Mouse (Mus musculus): Measurements from ENCODE around the gene Bank1.
A peak's percentile ranks its signal among the peaks of the same experiment; 100 is the strongest.

The Bank1 gene

GRCm38 (mm10) chr3:136106452-136106851 is 219.4 kb downstream of the Bank1 start:
- DNase-seq (ENCODE audit: low read depth, low spot score): no peak

DNA sequence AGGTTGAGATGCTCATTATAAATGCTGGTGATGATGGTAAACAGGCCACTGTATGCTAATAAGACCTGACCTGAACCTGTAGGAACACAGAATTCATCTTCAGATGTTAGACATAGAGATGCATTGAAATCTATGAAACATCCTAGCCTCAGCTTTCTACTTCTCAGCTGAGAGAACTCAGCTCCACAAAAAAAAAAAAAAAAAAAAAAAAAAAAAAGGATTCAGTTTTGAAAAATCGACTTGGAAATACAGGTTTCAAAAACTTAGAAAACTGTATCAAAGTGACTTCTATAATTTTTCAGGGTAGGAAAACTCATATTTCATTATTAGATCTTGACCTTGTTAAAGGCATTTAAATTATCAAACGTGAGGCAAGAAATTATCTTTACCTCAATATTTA is 222.5 kb downstream of the Bank1 start:
- no peak for DNase-seq (ENCODE audit: low read depth, low spot score)

DNA sequence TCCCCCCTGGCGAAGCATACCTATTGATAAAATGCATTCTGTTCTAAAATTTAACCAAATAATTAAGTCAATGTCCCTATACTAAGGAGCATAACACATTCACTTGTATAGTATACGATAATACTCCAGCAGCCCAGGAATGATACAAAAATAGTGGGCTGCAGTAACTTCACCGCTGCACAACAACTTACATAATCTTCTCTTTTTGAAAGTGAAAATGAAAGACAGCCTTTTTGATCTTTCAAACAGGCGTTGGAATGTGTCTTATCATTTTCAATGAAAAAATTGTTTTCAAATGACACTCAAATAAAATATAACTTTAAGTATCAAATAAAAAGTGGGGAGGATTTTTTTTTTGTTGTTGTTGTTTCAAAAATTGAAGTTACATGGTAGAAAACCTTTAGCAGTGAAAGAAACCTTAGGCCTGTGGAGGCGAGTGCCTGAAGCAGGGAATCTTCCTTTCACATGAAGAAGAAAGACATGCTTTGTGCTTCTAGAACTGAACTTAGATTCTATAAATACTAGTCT is 224.8 kb downstream of the Bank1 start:
- no peak for DNase-seq (ENCODE audit: low read depth, low spot score)

GRCm38 (mm10) chr3:136100292-136100691 is 225.6 kb downstream of the Bank1 start:
- DNase-seq (ENCODE audit: low read depth, low spot score): no peak

DNA sequence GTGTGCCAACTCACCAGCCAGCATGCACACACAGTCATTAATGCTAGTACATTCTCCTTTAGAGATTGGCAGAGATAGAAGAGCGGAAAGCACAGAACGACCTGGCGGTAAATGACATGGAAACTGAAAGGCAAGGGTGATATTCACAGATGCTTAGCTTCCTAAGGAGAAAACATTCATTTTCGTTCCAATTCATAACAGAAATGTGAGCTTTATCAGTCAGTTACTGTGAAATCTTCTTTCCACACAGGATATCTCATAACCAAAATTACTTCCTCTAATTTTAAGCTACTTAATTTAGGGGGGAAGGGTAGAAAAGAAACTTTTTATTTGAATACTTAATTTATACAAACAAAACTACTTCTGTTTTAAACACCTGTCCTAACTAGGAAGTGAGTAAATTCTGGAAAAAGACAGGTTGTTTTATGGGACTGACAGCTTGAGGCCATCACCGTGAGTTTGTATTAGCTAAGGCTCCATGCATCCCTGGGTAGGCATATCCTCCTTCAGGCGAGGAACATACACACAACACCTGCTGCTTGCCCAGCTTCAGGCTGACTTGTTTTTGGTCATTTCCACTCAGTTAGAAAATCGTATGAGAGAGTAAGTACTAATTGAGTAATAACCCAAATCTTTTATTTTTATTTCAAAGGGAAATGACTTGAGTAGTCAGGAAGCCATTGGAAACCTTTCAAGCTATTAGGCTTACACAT is 238.8 kb downstream of the Bank1 start:
- DNase-seq (ENCODE audit: low read depth, low spot score): no peak

DNA sequence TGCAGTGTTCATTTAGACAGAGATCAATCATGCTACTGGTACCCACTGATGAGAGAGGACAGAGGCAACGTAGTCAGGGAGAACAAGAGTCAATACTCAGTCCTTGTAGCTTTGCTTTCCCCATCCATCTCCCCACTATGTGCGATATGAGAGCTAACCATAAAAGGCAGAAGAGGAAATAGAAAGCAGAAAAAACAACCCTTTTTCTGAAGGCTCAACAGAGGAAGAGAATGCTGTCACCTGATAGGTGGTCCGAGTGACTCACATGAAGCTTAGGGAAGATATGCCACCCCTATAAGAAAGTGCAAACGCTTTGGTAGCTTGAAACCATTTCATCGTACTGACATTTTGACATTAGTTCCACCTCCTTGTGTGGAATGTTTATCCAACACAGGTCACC is 239.4 kb downstream of the Bank1 start:
- no peak for DNase-seq (ENCODE audit: low read depth, low spot score)

- no peak for DNase-seq (ENCODE audit: low read depth, low spot score)
These were observed 240.8 kb downstream of the Bank1 start for GRCm38 (mm10) chr3:136085077-136085476.

DNA sequence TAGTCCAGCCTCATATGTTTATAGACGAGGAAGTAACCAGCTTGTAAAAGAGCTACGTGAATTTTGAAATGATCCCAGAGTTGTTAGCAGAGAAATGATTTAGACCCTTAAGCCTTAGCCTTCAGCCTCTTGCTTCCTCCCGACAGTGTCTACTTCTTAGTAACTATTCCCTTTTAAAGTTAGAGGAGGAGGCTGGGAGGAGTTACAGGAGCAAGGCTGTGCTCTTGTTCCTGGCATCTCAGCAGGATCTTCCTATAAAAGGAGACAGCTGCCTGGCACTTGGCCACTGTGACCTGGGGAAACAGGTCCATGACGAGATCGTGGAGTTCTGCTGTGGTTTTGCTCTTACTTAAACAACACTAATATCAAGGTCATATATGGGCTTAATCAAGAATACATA is 241.8 kb downstream of the Bank1 start:
- peak; percentile 25 for DNase-seq (ENCODE audit: low read depth, low spot score)

DNA sequence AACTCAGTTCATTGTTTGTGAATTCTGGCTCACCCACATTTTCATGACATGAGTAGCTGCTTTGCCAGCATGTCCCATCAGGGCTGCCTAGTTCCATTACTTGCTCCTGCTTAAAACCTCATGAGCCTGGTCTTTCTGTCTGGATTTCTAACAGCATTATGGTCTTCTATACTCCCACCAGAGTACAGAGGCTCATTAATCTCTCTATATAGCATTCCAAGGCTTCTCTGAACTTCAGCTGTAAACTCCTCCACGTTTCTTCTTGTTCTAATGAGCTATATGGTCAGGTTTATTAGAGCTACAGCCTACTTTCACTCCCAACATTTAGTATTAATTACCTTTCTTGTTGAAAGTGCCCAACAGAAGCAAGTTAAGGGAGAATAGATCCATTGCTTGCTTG is 244.6 kb downstream of the Bank1 start:
- no peak for DNase-seq (ENCODE audit: low read depth, low spot score)

DNA sequence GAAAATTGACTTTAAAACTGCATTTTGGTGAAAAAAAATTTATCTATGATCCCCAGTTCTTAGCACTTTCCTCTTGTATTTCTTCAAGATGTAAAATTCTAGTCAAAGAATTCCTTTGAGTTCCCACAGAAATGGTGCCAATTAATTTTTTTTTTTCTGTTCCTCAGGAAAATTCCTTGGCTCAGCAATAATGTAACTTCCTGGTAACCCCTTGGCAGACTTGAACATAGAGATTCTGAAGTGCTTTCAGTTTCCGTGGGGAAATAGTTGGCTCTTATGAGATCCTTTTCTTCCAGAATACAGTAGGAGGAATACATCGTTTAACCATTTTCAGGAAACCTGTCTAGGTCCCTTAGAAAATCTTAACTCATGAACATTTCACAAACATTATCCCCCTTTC is 247.3 kb downstream of the Bank1 start:
- DNase-seq (ENCODE audit: low read depth, low spot score): peak; percentile 27

DNA sequence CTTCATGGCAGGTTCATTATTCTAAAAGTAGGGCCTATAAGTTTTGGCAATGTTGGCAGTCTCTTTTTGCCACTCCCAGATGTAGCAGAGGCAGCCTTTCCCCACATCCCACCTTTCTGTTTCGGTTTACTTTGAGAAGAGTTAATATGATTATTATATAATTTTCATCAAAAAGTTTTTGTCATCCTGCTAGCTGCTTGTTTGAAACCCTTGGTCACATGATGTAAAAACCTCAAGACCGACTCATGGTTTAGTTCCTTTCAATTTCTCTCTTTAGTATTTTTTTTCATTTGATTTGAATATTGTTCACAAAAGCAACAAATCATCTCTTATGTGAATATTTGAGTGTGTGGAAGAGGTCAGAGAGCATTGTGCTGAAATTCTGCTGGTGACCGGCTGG is 255.5 kb downstream of the Bank1 start:
- DNase-seq (ENCODE audit: low read depth, low spot score): no peak

- DNase-seq (ENCODE audit: low read depth, low spot score): no peak
These were observed 264.0 kb downstream of the Bank1 start for GRCm38 (mm10) chr3:136061907-136062306.

- no peak for DNase-seq (ENCODE audit: low read depth, low spot score)
These were observed 275.2 kb downstream of the Bank1 start for GRCm38 (mm10) chr3:136050635-136051034.

GRCm38 (mm10) chr3:136050215-136050614 is 275.7 kb downstream of the Bank1 start:
- DNase-seq (ENCODE audit: low read depth, low spot score): no peak

GRCm38 (mm10) chr3:136048026-136048425 is 277.8 kb downstream of the Bank1 start:
- DNase-seq (ENCODE audit: low read depth, low spot score): no peak

DNA sequence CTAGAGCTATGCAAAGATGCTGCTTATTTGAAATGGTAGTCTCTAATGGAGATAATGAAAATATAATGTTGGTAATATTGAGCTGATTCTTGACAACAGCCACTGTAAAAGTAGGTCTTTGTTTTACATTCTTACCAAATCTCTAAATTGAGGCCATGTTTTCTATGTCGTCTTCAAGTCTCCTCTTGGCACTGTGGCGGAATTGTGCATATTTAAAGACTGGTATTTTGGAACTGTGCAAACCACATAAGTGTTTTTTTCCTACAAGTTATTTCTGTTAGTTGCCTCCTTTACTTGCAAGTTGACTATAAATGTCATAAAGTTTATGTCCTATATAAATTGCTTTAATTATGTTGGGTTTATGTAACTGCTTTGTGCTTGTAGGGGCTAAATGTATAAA is 280.5 kb downstream of the Bank1 start:
- DNase-seq (ENCODE audit: low read depth, low spot score): no peak

GRCm38 (mm10) chr3:136040041-136040440 is 285.8 kb downstream of the Bank1 start:
- no peak for DNase-seq (ENCODE audit: low read depth, low spot score)

- DNase-seq (ENCODE audit: low read depth, low spot score): no peak
These were observed 286.4 kb downstream of the Bank1 start for GRCm38 (mm10) chr3:136039446-136039845.

DNA sequence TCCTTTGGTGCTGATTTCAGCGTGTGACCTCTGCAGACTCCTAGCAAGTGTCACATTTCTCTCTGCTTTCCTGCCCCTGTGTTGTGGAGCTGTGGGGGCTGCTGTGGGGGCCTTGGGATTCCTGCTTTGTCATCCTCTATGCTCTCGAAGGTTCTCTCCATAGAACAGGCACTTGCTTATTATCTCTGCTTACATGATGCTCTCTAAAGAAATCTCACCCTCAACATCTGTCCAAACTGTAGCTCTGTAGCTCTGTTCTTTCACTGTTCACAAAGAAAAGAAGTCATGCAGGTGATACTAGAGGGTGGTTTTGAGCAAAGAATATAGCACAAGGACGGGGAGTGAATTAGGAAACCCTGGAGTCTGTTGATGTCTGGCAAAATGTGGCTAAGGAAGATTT is 288.6 kb downstream of the Bank1 start:
- DNase-seq (ENCODE audit: low read depth, low spot score): no peak

DNA sequence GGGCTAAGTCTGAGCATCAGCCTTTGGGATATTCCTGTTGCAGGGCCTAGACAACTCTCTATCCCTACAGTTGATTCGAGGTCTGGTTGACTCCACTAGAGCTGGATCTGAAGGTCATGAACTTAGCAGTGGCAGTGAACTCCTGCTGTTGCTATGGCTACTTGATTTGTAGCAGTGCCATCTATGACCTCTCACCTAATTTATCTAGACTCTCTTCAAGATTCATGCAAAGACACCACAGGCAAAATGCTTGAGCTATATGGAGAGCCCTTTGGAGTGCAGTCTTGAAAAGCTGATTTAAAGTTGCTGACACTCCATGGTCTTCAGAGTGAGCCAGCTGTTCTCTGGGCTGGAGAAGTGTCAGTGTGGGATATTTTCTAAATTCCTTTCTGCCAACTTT is 290.1 kb downstream of the Bank1 start:
- no peak for DNase-seq (ENCODE audit: low read depth, low spot score)

DNA sequence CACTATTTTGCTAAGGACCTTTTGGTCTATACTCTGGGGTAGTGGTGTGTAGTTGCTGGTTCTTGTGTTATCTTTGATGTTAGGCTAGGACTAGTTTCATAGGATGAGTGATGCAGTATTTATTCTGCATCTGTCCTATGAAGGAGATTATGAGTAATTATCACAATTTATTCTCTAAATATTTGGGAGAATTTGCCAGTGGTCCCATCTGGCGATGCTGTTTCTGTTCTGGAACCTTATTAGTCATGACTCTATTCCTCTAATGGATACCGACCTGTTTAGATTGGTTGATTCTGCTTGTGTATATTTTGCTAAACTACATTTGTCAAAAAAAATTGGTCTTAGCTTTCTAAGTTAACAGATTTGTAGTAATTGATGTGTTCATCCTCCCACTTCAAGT is 301.0 kb downstream of the Bank1 start:
- no peak for DNase-seq (ENCODE audit: low read depth, low spot score)

DNA sequence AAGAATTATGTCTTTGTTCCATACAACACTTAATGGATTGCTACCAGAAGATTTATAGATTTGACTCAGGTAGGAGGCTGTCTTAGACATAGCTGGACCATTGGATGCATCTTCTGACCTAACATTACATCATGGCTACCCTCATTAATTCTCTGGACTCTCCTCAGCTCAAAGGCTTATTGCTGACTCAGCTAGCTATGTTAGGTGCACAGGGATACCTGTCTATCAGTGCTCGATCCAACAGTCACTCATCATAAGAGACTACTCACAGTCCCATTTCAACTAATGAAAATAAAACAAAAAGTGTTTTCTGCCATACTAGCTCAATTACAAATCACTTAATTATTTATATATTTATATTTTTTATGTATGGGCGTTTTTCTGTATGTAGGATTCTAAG is 308.3 kb downstream of the Bank1 start:
- DNase-seq (ENCODE audit: low read depth, low spot score): no peak

DNA sequence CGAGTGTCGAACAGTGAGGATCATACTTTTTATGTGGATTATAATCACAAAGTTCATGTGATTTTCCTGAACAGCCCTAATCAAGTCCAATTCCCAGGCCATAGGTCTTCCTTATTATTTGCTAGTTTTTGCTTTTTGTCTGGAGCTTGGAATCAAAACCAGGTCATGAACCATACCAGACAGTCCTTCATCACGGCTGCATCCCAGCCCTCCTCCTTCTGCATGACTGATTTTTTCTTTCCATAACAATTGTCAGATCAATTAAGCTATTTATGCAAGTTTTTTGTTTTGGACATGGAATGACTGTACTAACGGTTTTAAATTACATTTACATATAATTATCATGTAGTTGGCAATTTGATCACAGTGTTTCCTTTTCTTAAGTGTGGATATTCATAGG is 315.2 kb downstream of the Bank1 start:
- DNase-seq (ENCODE audit: low read depth, low spot score): no peak

DNA sequence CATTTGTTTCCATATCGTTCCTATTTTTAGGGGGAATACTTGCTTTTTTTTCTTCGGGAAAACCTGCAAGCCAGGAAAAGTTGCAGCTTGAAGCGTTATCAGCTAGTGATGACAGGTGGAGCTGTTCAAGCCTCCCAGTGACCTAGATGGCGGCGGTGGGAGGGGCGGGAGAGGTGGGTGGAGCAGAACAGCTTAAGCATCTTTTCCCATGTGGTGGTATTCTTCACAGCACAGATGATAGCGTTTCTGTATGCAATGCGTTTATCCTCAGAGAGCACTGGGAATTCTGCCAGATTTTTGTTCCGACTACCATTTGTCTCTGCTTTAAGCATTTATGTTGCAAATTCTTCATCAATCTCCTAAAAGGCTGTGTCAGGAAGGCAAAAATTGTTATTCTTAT is 318.0 kb downstream of the Bank1 start:
- DNase-seq (ENCODE audit: low read depth, low spot score): peak; percentile 1
